In the genomic region with DNA sequence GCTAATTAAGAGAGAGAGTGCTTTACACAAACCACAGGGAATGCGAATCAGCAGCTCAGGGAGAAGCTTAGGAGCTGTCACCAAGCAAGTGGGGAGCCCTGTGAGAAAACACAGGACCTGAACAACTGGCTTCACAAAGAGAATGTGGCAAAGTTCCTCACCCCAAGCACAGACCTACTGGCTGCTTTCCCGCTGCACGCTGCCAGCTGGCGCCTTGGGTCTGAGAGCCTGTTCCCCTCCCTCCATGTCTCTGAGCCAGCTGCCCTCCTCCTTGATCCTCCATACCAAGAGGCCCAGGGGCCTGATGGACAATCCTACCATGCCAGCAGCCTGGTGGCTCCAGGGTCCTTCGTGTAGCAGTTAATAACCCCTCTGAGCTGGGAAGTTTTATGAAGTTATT, we compare ENCODE assay signal across 14 mouse cellular contexts. TPM values are rescaled to one million over a fixed set of nuclear protein-coding genes. Genes with fewer than 3 reads are reported as not detected.
A peak's percentile ranks its signal among the peaks of the same experiment; 100 is the strongest.
DNase-seq lines count a peak whose midpoint lies in the region; ATAC-seq lines count a peak whose summit lies in the region.
"Had no signal": no experiment of that assay in that cellular context is flagged by ENCODE, and none has a peak within 500 bp of the region (broad histone marks: within the 10 kb centered on the region; RNA-seq: fewer than 3 reads in every experiment).

No protein-coding gene starts in this region.

- no peak overlapping the region for H3K4me3 ChIP-seq in forebrain, embryonic 16.5 days (replicated peaks; ENCODE audit: low read length)
- no peak overlapping the region for H3K4me3 ChIP-seq in hindbrain, embryonic 16.5 days (ENCODE audit: low read length)

- H3K4me1 ChIP-seq in forebrain, embryonic 16.5 days (replicated peaks; ENCODE audit: control insufficient read depth, insufficient read depth, low read length): peaks cover 5% of the 10 kb centered on the region; the same call in 1 of the 2 replicates
- no peaks in the 10 kb centered on the region for H3K4me1 ChIP-seq in hindbrain, embryonic 16.5 days (ENCODE audit: control insufficient read depth, insufficient read depth, low read depth, low read length)

- 2% methylated on average over 5 of the region's 5 CpGs for WGBS in forebrain, embryonic 16.5 days
- WGBS in hindbrain, embryonic 16.5 days: 19% methylated on average over 5 of the region's 5 CpGs

- peak; percentile 92 for ATAC-seq in forebrain, embryonic 16.5 days
- peak; percentile 94 for ATAC-seq in hindbrain, embryonic 16.5 days
- ATAC-seq in inflammation-experienced regulatory T-cells, adult 6 months: no peak

- H3K9ac ChIP-seq in forebrain, embryonic 16.5 days (replicated peaks; ENCODE audit: low read depth, low read length): no peak overlapping the region
- no peak overlapping the region for H3K9ac ChIP-seq in hindbrain, embryonic 16.5 days (ENCODE audit: low read depth, low read length)

- H3K36me3 ChIP-seq in forebrain, embryonic 16.5 days (ENCODE audit: control insufficient read depth, insufficient read depth): no peaks in the 10 kb centered on the region
- no peaks in the 10 kb centered on the region for H3K36me3 ChIP-seq in hindbrain, embryonic 16.5 days (ENCODE audit: control insufficient read depth, insufficient read depth, low read length)

- H3K9me3 ChIP-seq in forebrain, embryonic 16.5 days (ENCODE audit: control insufficient read depth, low read length): no peaks in the 10 kb centered on the region
- no peaks in the 10 kb centered on the region for H3K9me3 ChIP-seq in hindbrain, embryonic 16.5 days (ENCODE audit: control insufficient read depth, low read length)

- no peak overlapping the region for H3K27ac ChIP-seq in forebrain, embryonic 16.5 days (ENCODE audit: low read length)
- no peak overlapping the region for H3K27ac ChIP-seq in hindbrain, embryonic 16.5 days (ENCODE audit: low read depth, low read length)

- no peak overlapping the region; the same call in 1 of the 2 replicates for H3K4me2 ChIP-seq in forebrain, embryonic 16.5 days (ENCODE audit: low read length)
- no peak overlapping the region for H3K4me2 ChIP-seq in hindbrain, embryonic 16.5 days (ENCODE audit: low read length)

- peak; percentile 35 for DNase-seq in gastrocnemius, postnatal 10 days
- DNase-seq in gastrocnemius, postnatal 25 days: no peak
- DNase-seq in MN1 (ENCODE audit: low spot score): peak; percentile 39
- DNase-seq in cerebellum, adult 9-10 months: no peak
- DNase-seq: adrenal gland, postnatal 25 days; kidney, postnatal 25 days; thymus, adult 2 months had no signal

- H3K27me3 ChIP-seq in forebrain, embryonic 16.5 days (replicated peaks; ENCODE audit: control insufficient read depth, insufficient read depth, low read length): peaks cover 10% of the 10 kb centered on the region
- peaks cover 5% of the 10 kb centered on the region for H3K27me3 ChIP-seq in hindbrain, embryonic 16.5 days (replicated peaks; ENCODE audit: control insufficient read depth, insufficient read depth, low read length)

RNA-seq across cellular contexts. Expression of a gene that starts 19.8 kb away (rescaled TPM):
- not detected for total RNA-seq in gastrocnemius, postnatal 10 days (2021)
- total RNA-seq in gastrocnemius, postnatal 25 days (2021): not detected
- polyA plus RNA-seq in forebrain, embryonic 16.5 days (2015; fragmentation: Nextera tagmentation; extraction: Ambion mirVana): not detected in 2 replicates
- 0.36 and 0.48 TPM in 2 replicates for polyA plus RNA-seq in hindbrain, embryonic 16.5 days (2015; fragmentation: Nextera tagmentation; extraction: Ambion mirVana)
- not detected for polyA plus RNA-seq in inflammation-experienced regulatory T-cells, adult 6 months (2017; shearing (Covaris generic))
- total RNA-seq: adrenal gland, postnatal 25 days; gastrocnemius, postnatal 4 days; liver, adult 2 months; megakaryocyte-erythroid progenitor cell, adult 5-6 weeks had no signal
- polyA plus RNA-seq: cortical plate, adult 2 months; liver, adult 2 months; thymus, adult 2 months had no signal

Comparison
In these comparisons a context has a peak if more than half of its experiments do, and no peak if none do; other contexts are left out.
1. DNase-seq: peak in gastrocnemius, postnatal 10 days (single experiment) and MN1 (single experiment); none in gastrocnemius, postnatal 25 days (single experiment) and cerebellum, adult 9-10 months (single experiment).